Mouse (Mus musculus) B cell, adult 62 days (primary cell): Measurements from ENCODE around the gene Cd151. TPM values are rescaled to one million over a fixed set of nuclear protein-coding genes. Genes with fewer than 3 reads are reported as not detected.

Experiments used
- total RNA-seq: library from RNA; stranded (reverse); gene quantifications from 4 replicates; pipeline ENCODE4 v1.2.4, GENCODE M21; 2023

Gene Cd151
- total RNA-seq: 11.2 to 13.1 TPM (median 12.1 TPM) in 4 replicates

DNA sequence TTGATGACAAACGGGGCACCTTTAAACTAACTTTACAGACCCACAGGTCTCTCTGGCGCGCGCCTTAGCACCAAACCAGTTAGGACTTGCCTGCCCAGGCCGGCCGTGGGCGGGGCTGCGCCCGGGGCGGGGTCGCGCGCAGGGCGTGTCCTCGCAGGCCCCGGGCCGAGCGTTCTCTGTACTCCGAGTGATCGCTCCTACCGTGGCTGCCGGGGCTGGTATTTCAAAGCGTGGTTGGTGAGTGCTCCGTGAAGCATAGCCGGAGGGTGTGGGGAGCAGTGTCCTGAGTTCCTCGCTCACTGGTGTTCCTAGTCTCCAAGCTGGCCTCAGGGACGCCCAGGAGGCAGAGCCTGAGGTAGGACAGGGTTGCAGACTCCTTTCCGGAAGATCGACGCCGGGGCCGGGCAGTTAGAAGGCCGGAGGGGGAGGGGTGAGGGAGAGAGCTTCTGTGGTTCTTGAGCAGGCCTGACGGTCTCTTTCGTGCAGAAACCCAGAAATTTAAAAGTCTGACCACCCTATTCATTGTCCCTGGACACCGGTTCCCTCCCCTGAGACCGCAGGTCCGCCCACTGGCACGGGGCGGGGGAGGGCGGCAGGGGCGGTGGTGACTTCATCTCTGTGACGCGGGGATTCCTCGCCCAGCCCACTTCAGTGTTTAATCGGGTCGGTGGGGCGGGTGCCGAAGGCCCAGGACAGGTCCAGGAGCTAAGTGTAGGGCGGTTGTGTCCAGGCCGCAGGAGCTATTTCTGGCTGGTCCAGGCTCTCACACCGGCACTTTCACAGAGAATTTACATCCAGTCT lies at the start of gene Cd151:
TSS of gene Cd151 (plus strand) at position 163 of the 801 bp plus-strand sequence.

DNA sequence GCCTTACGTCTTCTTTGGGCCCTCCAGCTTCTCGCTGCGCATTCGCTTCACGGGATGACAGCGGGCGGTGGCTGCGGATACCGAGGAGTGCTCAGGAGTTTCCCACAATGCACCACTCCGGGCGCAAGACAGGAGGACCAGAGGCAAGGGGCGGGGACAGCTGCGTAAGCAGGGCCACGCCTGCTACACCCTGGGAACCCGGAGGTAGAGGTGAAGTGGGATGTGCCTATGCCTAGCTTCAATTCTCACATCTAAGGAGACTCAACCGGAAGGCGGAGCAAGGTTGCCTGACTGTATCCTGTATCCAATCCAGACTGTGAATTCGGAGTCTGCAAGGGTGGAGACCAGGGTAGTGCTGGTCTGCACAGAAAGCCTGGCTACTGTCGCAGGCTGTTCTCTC lies 37.9 kb upstream of the Cd151 start, which contains the start of gene Cend1:
TSS of gene Cend1 (minus strand) at position 182 of the 400 bp plus-strand sequence.

DNA sequence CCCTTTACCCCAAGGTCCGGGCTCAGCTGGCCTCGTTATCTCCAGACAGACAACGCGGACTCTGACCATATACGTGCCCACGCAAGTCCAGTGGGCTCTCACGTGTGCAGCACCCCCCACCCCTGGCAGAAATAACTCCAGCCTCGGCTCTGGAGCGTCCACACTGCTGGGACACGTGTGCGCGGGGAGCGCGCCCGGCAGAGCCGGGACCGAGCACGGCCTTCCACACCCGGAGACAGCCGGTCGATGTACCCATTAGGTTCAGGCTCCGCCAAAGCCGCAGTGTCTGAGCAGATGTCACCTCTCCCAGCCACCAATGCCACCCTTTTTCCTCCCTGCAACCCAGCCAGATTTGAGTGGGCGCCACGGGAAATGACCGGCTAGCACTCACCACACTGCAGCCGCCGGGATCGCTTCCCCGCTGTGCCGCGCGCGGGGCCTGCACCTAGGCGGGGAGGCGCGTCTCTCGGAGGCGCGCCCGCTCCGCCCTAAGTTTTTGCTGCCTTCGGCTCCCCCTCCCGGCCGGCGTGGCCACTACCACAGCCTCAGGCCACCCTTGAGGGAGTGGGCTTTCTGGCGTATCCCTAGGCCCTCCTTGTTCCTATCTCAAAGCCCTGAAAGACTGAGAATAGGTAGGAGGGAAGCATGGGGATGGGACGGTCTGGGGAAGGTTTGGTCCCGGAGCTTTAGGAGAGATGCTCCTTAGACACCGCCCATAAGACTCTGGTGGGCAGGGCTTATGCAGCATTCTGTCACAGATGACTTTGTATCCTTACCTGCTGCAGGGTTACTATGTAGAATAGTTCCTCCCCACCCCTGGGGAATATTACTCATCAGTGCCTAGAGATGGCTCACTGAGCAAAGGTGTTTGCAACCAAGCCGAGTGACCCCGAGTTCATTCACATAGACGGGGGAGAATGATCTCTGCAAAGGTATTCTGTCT lies 29.7 kb upstream of the Cd151 start, which contains the start of gene Slc25a22:
TSS of gene Slc25a22 (minus strand) at position 715 of the 943 bp plus-strand sequence.

DNA sequence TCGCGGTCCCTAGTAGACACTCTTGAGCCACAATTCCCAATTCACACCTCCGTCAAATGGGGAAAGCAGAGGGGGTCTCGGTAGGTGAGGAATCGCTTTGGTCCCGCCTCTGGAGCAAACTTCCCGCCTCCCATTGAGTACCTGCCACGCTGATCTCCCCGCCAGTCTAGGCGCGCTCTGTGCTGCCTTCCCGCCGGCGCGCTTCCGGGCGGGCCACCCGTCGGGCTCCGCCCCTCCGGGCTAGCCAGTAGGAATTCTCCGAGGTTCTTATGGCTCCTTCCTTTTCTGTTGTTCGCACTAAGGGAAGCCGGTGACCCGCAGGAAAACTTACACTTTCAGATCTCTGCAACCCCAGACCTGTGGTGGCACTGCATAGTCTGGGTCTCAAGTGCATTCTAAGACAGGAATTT lies 23.4 kb upstream of the Cd151 start, which contains the start of gene Pidd1:
TSS of gene Pidd1 (minus strand) at position 198 of the 410 bp plus-strand sequence.

DNA sequence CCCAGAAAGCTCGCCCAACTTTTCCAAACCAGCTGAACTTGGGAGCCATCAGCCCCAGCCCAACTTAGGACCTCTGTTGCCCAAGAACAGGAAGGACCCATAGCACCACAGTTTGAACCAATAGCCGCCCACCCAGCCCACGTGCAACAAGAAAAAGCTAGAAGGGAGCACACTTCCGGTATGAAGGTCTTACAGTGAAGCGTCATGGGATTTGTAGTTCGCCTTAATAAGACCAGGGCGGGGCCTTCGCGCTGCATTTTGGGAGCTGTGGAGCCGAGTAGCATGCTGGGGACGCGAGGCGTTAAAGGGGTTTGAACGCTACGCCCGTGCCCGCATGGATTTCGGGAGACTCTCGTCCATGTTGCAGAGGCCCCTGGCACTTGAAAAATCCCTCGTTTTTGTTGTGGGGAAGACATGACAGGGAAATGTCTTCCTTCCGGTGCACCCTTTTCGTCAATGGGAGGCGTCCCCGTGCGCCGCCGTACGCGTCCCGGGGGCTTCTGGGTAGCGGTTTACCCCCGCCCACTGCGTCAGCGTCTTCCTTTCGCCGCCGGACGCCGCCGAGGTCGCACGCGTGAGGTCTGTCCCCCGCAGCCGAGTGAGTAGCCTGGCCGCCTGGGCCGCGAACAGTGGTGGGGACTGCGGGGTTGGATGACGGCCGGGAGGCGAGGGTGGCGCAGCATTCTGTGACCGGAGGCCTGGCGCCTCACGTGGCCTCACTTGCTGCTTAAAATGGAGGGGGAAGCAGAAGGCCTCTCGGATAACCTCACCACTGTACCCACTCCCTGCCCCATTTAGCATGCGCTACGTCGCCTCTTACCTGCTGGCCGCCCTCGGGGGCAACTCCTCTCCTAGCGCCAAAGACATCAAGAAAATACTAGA lies 19.8 kb upstream of the Cd151 start, which contains the start of gene Rplp2:
TSS of gene Rplp2 (plus strand) at position 261 of the 882 bp plus-strand sequence.

DNA sequence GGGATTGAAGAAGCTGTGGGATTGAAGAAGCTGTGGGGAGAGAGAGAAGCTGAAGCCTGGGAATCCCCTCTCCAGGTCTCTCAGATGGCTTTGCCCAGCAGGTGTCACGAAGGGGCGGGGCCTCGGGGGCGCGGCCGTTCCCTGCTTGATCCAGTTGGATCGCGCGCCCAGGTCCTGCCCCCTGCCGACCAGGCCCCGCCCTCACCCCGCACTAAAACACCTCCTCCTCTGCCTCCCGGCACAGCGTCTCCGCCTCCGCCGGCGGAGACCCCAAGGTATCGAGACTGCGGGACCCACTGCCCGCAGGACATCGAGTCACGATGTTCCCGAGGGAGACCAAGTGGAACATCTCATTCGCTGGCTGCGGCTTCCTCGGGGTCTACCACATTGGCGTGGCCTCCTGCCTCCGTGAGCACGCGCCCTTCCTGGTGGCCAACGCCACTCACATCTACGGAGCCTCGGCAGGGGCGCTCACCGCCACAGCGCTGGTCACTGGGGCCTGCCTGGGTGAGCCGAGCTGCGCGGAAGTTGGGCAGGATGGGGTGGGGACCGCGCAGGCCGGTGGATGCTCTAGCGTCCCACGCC lies 12.1 kb upstream of the Cd151 start, which contains the start of gene Pnpla2:
TSS of gene Pnpla2 (plus strand) at position 232 of the 585 bp plus-strand sequence.

DNA sequence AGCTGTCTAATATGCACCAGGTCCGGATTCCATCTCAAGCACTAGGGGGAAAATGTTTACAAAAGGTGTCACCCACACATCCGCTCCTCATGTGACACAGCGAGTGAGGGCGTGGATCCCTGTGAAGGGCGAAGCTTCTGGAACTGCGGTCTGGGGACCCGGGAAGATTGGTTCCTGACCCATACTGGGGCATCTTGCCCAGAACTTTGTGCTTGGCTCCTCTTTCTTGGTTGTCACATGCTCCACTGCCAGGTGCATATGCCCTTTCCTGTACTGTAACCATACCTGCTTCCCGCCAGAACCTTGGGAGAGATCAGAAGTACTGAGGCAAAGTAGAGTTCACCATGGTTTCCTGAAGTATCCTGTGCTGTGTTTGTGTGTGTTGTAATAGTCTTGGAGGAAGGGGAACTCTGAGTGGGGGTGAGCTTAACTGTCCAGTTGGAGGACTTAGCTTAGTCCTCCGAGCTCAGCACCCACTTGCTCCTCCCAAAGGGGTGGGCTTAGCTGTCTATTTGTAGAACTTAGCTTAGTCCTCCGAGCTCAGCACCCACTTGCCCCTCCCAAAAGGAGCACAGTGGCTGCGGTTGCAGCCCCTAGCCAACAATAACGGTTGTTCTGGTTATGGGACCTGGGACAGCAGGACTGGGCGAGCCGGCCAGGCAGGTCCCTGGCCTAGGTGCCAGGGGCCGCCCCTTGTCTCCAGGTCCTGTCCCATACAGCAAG lies 6.6 kb upstream of the Cd151 start, which contains the start of gene Cracr2b:
TSS of gene Cracr2b (plus strand) at position 704 of the 723 bp plus-strand sequence.

DNA sequence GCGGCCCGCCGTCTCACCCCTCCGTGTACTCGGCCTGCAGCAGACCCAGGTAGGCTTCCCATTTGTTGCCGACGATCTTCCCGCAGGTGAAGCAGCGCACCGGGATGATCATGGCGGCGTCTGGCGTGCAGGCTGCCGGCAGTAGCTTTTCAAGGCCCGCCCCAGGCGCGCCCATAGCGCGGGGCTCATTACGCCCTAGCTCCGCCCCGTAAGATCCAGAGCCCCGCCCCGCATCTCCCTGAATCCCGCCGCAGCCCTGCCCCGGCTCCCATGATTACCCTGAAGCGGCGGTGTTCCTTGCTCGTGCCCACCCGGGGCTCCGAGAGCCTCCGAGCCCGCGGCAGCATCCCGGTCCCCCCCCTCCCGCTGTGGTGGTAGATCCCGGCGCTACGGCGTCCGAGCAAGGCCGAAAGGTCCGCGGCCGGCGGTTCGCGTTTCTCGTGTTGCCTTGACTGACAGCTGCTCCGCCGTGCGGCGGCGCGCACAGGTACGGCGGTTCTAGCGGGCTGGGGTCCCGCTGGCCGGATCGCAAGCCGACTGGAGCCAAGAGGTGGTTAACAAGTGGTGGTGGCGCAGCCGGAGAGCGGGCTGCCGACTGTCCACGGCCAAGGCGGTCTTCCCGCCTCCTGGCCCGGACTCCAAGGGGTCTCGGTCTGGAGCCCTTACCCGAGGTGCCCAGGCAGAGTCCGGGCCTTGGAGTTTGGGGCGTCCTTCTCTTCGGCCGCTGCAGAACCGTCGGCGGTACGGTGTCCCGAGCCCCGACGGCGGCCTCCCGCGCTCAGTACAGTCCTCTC lies 8.0 kb downstream of the Cd151 start, which contains the start of the genes Polr2l and Tspan4:
TSS of gene Polr2l (minus strand) at position 122 of the 794 bp plus-strand sequence.
TSS of gene Tspan4 (plus strand) at position 230 of the 794 bp plus-strand sequence.

Other genes with a start within 250 kb of the Cd151 start
- 147 to 159 TPM (median 152 TPM) in 4 replicates for gene Phrf1, start 238.6 kb upstream of the Cd151 start, total RNA-seq
- 33.8 to 42.4 TPM (median 37.0 TPM) in 4 replicates for gene Irf7, start 200.9 kb upstream of the Cd151 start, total RNA-seq
- not detected in 4 replicates for gene Cdhr5, start 190.6 kb upstream of the Cd151 start, total RNA-seq
- gene Sct, start 188.3 kb upstream of the Cd151 start, total RNA-seq: not detected in 4 replicates
- not detected in 4 replicates for gene Drd4, start 175.4 kb upstream of the Cd151 start, total RNA-seq
- 33.5 to 54.6 TPM (median 42.7 TPM) in 4 replicates for gene Deaf1, start 139.7 kb upstream of the Cd151 start, total RNA-seq
- gene Tmem80, start 139.7 kb upstream of the Cd151 start, total RNA-seq: 15.2 to 22.8 TPM (median 16.4 TPM) in 4 replicates
- 1.0 to 1.3 TPM in 2 of 4 replicates, not detected in the others for gene Eps8l2, start 128.5 kb upstream of the Cd151 start, total RNA-seq
- 130 to 142 TPM (median 131 TPM) in 4 replicates for gene Taldo1, start 75.2 kb upstream of the Cd151 start, total RNA-seq
- gene Gatd1, start 53.3 kb upstream of the Cd151 start, total RNA-seq: 31.5 to 40.0 TPM (median 35.3 TPM) in 4 replicates
- not detected in 4 replicates for gene Cend1, start 37.9 kb upstream of the Cd151 start, total RNA-seq
- 37.9 to 49.5 TPM (median 44.6 TPM) in 4 replicates for gene Slc25a22, start 29.5 kb upstream of the Cd151 start, total RNA-seq
- gene Pidd1, start 23.4 kb upstream of the Cd151 start, total RNA-seq: 6.9 to 9.3 TPM (median 7.8 TPM) in 4 replicates
- 2,356 to 2,462 TPM (median 2,431 TPM) in 4 replicates for gene Rplp2, start 20.0 kb upstream of the Cd151 start, total RNA-seq
- gene Pnpla2, start 12.2 kb upstream of the Cd151 start, total RNA-seq: 48.4 to 57.9 TPM (median 51.2 TPM) in 4 replicates
- not detected in 4 replicates for gene Cracr2b, start 6.3 kb upstream of the Cd151 start, total RNA-seq
- 14.1 to 17.7 TPM (median 14.9 TPM) in 4 replicates for gene Polr2l, start 7.7 kb downstream of the Cd151 start, total RNA-seq
- gene Tspan4, start 7.8 kb downstream of the Cd151 start, total RNA-seq: 1.0 to 2.8 TPM (median 1.1 TPM) in 4 replicates
- 18.5 to 24.9 TPM (median 20.6 TPM) in 4 replicates for gene Chid1, start 72.5 kb downstream of the Cd151 start, total RNA-seq
- gene Ap2a2, start 94.8 kb downstream of the Cd151 start, total RNA-seq: 35.6 to 44.2 TPM (median 42.8 TPM) in 4 replicates
- gene Muc6, start 187.9 kb downstream of the Cd151 start, total RNA-seq: not detected in 4 replicates
- 0.72 TPM in 1 of 4 replicates, not detected in the others for gene Muc2, start 222.9 kb downstream of the Cd151 start, total RNA-seq